Mouse (Mus musculus): ENCODE results near the gene U2af1l4. TPM values are rescaled to one million over a fixed set of nuclear protein-coding genes. Genes with fewer than 3 reads are reported as not detected.

U2af1l4 gene
- polyA plus RNA-seq, 1 experiment from 2014 or later, result 122 TPM

GRCm38 (mm10) chr7:30590927-30591604 is 28.0 kb downstream of the U2af1l4 start:
- no peak overlapping the region for H3K27ac ChIP-seq (replicated peaks)
- no peaks in the 10 kb centered on the region for H3K9me3 ChIP-seq
- no peak overlapping the region for H3K4me2 ChIP-seq (replicated peaks)
- WGBS, result 82% methylated on average over 9 of the region's 9 CpGs
- no peak for ATAC-seq (replicated peaks)
- peaks cover 2% of the 10 kb centered on the region; the same call in 1 of the 2 replicates for H3K36me3 ChIP-seq
- no peaks in the 10 kb centered on the region for H3K27me3 ChIP-seq
- peaks cover 24% of the 10 kb centered on the region for H3K4me1 ChIP-seq
- H3K4me3 ChIP-seq, result no peak overlapping the region
- no peak overlapping the region for H3K9ac ChIP-seq (replicated peaks)

GRCm38 (mm10) chr7:30591605-30591951 is 28.5 kb downstream of the U2af1l4 start:
- no peak overlapping the region for H3K27ac ChIP-seq (replicated peaks)

DNA sequence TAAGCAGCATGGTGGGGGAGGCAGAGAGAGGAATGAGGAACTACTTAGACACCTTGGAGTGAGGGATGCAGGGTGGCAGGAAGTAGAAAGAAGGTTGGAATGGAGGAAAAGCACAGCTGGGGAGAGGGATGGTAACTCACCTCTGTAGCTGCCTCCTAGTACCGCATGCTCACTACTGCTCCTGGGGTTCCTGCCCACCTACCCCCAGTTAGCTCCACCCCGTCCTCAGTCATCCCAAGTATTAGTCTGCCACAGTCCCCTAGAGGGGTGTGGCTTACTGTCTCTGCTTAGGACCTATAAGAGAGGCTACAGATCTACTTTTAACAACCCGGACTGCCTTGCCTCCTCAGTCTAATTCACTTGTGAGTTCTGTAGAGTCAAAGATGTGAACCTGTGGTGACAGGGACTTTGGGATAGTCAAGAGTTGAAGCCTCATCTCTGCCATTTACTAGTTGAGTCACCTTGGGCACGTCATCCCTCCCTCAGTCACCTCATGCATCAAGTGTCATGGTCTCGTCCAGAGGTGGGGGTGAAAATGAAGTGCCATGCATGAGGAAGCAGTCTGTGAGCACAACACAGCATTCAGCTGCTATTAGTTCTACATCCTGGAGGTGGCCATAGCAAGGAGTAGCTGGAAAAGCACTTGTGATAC is 29.8 kb downstream of the U2af1l4 start:
- H3K27ac ChIP-seq (replicated peaks), result no peak overlapping the region
- WGBS, result 64% methylated on average over 5 of the region's 5 CpGs
- peaks cover 10% of the 10 kb centered on the region for H3K4me1 ChIP-seq
- no peaks in the 10 kb centered on the region for H3K27me3 ChIP-seq
- H3K4me3 ChIP-seq, result no peak overlapping the region
- no peak for ATAC-seq (replicated peaks)
- H3K4me2 ChIP-seq (replicated peaks), result no peak overlapping the region
- no peaks in the 10 kb centered on the region for H3K36me3 ChIP-seq
- no peaks in the 10 kb centered on the region for H3K9me3 ChIP-seq
- no peak overlapping the region for H3K9ac ChIP-seq (replicated peaks)

More at GRCm38 (mm10) chr7:30591605-30591951, 28.5 kb downstream of the U2af1l4 start:
- no peaks in the 10 kb centered on the region for H3K27me3 ChIP-seq
- H3K9ac ChIP-seq (replicated peaks), result no peak overlapping the region
- H3K4me2 ChIP-seq (replicated peaks), result no peak overlapping the region
- H3K36me3 ChIP-seq, result no peaks in the 10 kb centered on the region
- WGBS, result 26% methylated on average over 4 of the region's 4 CpGs
- no peak for ATAC-seq (replicated peaks)
- no peaks in the 10 kb centered on the region for H3K9me3 ChIP-seq
- H3K4me3 ChIP-seq, result no peak overlapping the region
- H3K4me1 ChIP-seq, result peaks cover 22% of the 10 kb centered on the region

DNA sequence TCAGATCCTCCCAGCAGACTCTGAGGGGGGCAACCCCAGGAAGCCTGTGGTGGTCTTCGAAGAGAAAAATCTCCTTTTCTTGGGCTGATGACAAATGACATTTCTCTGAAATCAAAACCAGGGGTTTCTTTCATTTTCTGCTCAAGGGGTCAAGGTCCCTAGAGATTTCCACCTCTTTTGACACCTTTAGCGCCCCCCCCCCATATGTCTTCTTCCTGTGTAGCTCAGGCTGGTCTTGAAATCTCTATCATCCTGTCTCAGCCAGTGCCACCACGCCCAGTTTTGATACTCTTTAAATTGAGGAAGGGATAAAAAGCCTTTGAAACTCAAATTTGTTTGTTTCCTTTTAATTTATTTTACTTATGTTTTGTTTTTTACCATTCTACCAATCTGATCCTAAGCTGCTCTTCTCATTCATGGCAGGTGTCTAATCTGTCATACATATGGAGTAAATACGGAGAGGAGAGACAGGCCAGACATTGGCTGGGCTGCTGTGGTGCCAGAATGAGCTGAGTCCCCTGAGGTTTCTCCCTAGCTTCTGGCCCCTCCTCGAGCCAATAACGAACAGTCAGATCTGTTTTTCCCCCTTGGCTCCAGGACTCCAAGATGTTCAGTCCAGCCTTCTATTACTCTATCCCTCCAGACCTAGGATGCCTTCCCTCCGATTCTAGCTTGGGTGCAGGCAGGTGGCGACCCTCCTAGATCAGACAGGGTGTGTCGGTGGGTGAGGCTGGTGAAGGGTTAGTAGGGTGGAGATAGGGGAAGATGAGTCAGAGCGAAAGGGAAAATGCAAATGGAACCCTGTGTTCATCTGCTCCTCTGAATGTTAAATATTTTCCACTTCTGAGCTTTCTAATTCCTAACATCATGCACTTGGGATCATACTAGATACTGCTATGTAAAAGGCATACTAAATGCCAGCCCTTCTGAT is 30.7 kb downstream of the U2af1l4 start:
- Histone ChIP-seq H3K36me3 (no peaks in the 10 kb centered on the region), H3K4me2 (replicated peaks) (no peak overlapping the region), H3K9me3 (no peaks in the 10 kb centered on the region), H3K9ac (replicated peaks) (no peak overlapping the region), H3K4me3 (no peak overlapping the region), H3K27ac (replicated peaks) (no peak overlapping the region), H3K4me1 (peaks cover 10% of the 10 kb centered on the region), H3K27me3 (no peaks in the 10 kb centered on the region)
- no peak for ATAC-seq (replicated peaks)
- 84% methylated on average over 10 of the region's 10 CpGs for WGBS

DNA sequence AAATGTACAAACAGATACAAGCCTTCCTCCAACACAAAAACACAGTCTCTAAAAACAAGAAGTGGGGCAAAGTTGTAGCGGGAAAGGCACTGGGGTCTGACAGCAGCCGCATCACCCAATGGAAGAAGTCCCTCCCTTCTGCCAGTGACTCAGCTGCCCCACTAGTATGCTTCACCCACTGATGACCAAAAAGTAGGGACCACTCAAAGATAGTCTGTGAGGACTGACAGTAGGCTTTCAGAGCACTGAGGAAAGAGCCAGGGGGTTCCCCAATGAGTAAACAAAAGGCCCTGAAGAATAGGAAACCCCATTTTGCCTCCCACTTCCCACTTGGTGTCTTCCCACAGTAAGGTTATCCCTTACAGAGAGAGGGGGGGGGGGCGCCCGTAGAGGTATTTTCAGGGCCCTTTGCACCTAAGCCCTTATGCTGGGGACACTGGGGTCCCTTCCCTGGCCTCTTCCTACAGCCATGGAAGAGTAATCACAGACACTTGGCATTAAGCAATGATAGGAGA is 31.5 kb downstream of the U2af1l4 start:
- H3K9me3 ChIP-seq, result no peaks in the 10 kb centered on the region
- no peak overlapping the region for H3K27ac ChIP-seq (replicated peaks)
- H3K4me3 ChIP-seq, result no peak overlapping the region
- H3K36me3 ChIP-seq, result no peaks in the 10 kb centered on the region
- peaks cover 7% of the 10 kb centered on the region for H3K4me1 ChIP-seq
- no peak overlapping the region for H3K4me2 ChIP-seq (replicated peaks)
- H3K9ac ChIP-seq (replicated peaks), result no peak overlapping the region
- no peak for ATAC-seq (replicated peaks)
- no peaks in the 10 kb centered on the region for H3K27me3 ChIP-seq
- WGBS, result 67% methylated on average over 4 of the region's 4 CpGs

GRCm38 (mm10) chr7:30596093-30596492 is 33.0 kb downstream of the U2af1l4 start:
- Histone ChIP-seq H3K4me3 (no peak overlapping the region), H3K9ac (replicated peaks) (no peak overlapping the region), H3K27ac (replicated peaks) (no peak overlapping the region), H3K36me3 (no peaks in the 10 kb centered on the region), H3K4me1 (peaks cover 13% of the 10 kb centered on the region), H3K4me2 (replicated peaks) (no peak overlapping the region), H3K9me3 (no peaks in the 10 kb centered on the region), H3K27me3 (no peaks in the 10 kb centered on the region)
- ATAC-seq (replicated peaks), result no peak
- 81% methylated on average over 5 of the region's 5 CpGs for WGBS

DNA sequence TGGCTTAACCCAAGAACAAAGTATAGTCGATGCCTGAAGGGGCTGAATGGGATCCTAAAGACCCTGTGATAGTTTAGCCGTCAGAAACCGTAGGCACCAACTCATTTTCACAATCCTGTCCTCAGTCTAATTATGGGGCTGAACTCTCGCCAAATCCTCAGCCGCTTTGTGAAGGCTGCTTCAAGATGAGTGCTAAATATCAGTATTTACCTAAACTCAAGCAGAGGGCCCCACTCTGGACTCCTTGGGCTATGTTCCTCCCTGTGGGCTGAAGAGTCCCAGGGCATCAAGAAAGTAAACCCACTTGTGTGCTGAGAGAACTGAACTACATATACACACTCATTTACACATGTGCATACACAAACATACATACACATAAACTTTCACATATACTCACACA is 33.7 kb downstream of the U2af1l4 start:
- no peak overlapping the region for H3K27ac ChIP-seq (replicated peaks)
- H3K36me3 ChIP-seq, result no peaks in the 10 kb centered on the region
- no peaks in the 10 kb centered on the region for H3K27me3 ChIP-seq
- no peak overlapping the region for H3K4me3 ChIP-seq
- no peak overlapping the region for H3K9ac ChIP-seq (replicated peaks)
- no peak overlapping the region for H3K4me2 ChIP-seq (replicated peaks)
- ATAC-seq (replicated peaks), result no peak
- WGBS, result 40% methylated on average over 5 of the region's 5 CpGs
- no peaks in the 10 kb centered on the region for H3K9me3 ChIP-seq
- H3K4me1 ChIP-seq, result peaks cover 13% of the 10 kb centered on the region

DNA sequence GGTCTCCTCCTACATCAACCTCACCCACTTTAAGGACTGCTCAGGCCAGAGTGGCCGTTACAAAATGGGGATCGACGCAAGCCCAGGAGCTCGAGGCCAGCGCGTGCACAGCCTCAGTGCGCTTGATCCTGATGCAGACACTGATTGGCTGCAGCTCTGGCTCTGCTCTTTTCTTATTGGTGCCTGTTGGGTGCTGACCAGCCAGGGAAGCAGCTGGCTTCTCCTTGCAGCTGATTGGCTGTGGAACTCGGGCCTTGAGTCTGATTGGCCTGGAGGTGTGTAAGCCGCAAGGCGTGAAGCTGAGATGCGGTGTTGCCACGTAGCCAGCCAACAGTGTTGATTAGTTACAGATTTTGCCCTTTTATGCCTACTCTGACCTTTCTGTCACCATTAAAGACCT is 35.7 kb downstream of the U2af1l4 start, which contains the start of gene Zbtb32:
Gene Zbtb32 (minus strand): TSS at position 124 of the 400 bp plus-strand sequence.
- H3K9me3 ChIP-seq, result no peaks in the 10 kb centered on the region
- no peak within 1 kb of the TSS for H3K9ac ChIP-seq (replicated peaks)
- H3K27ac ChIP-seq (replicated peaks), result peak within 1 kb of the TSS; percentile 57
- peaks cover 13% of the 10 kb centered on the region for H3K4me1 ChIP-seq
- WGBS, result 93% methylated on average over 12 of the region's 12 CpGs
- no peaks in the 10 kb centered on the region for H3K27me3 ChIP-seq
- H3K36me3 ChIP-seq, result no peaks in the 10 kb centered on the region
- no peak for ATAC-seq (replicated peaks)
- H3K4me3 ChIP-seq, result peak within 1 kb of the TSS; percentile 26
- H3K4me2 ChIP-seq (replicated peaks), result peak within 1 kb of the TSS; percentile 44

GRCm38 (mm10) chr7:30599933-30600353 is 36.8 kb downstream of the U2af1l4 start:
- Histone ChIP-seq H3K27ac (replicated peaks) (peak overlapping the region; percentile 57), H3K4me1 (peaks cover 13% of the 10 kb centered on the region), H3K9ac (replicated peaks) (peak overlapping the region; percentile 28), H3K36me3 (no peaks in the 10 kb centered on the region), H3K9me3 (no peaks in the 10 kb centered on the region), H3K4me2 (replicated peaks) (peak overlapping the region; percentile 44), H3K27me3 (no peaks in the 10 kb centered on the region), H3K4me3 (peak overlapping the region; percentile 26)
- peak; percentile 98 for ATAC-seq (replicated peaks)
- WGBS, result under 1% methylated on average over 16 of the region's 16 CpGs

- Histone ChIP-seq H3K36me3 (no peaks in the 10 kb centered on the region), H3K27ac (replicated peaks) (peak overlapping the region; percentile 57), H3K9me3 (no peaks in the 10 kb centered on the region), H3K27me3 (no peaks in the 10 kb centered on the region), H3K9ac (replicated peaks) (peak overlapping the region; percentile 28), H3K4me2 (replicated peaks) (peak overlapping the region; percentile 44), H3K4me1 (peaks cover 13% of the 10 kb centered on the region), H3K4me3 (no peak overlapping the region)
- WGBS, result 70% methylated on average over 7 of the region's 7 CpGs
- peak; percentile 15 for ATAC-seq (replicated peaks)
Observed at GRCm38 (mm10) chr7:30600651-30601050, 37.5 kb downstream of the U2af1l4 start.

GRCm38 (mm10) chr7:30602583-30602982 is 39.5 kb downstream of the U2af1l4 start:
- H3K9me3 ChIP-seq, result no peaks in the 10 kb centered on the region
- WGBS, result 73% methylated on average over 3 of the region's 3 CpGs
- no peak for ATAC-seq (replicated peaks)
- no peak overlapping the region for H3K4me2 ChIP-seq (replicated peaks)
- H3K9ac ChIP-seq (replicated peaks), result no peak overlapping the region
- H3K4me3 ChIP-seq, result no peak overlapping the region
- H3K27ac ChIP-seq (replicated peaks), result no peak overlapping the region
- no peaks in the 10 kb centered on the region for H3K36me3 ChIP-seq
- peaks cover 13% of the 10 kb centered on the region for H3K4me1 ChIP-seq
- no peaks in the 10 kb centered on the region for H3K27me3 ChIP-seq

GRCm38 (mm10) chr7:30604424-30604823 is 41.3 kb downstream of the U2af1l4 start:
- no peaks in the 10 kb centered on the region for H3K9me3 ChIP-seq

More at GRCm38 (mm10) chr7:30604424-30604823, 41.3 kb downstream of the U2af1l4 start:
- no peak overlapping the region for H3K9ac ChIP-seq (replicated peaks)
- H3K4me1 ChIP-seq, result peaks cover 13% of the 10 kb centered on the region
- H3K36me3 ChIP-seq, result no peaks in the 10 kb centered on the region
- H3K4me3 ChIP-seq, result no peak overlapping the region
- H3K27ac ChIP-seq (replicated peaks), result no peak overlapping the region
- WGBS, result 64% methylated on average over 8 of the region's 8 CpGs
- H3K27me3 ChIP-seq, result no peaks in the 10 kb centered on the region
- H3K4me2 ChIP-seq (replicated peaks), result no peak overlapping the region
- ATAC-seq (replicated peaks), result no peak

Data from forebrain, embryonic 15.5 days (tissue).